In the genomic region with DNA sequence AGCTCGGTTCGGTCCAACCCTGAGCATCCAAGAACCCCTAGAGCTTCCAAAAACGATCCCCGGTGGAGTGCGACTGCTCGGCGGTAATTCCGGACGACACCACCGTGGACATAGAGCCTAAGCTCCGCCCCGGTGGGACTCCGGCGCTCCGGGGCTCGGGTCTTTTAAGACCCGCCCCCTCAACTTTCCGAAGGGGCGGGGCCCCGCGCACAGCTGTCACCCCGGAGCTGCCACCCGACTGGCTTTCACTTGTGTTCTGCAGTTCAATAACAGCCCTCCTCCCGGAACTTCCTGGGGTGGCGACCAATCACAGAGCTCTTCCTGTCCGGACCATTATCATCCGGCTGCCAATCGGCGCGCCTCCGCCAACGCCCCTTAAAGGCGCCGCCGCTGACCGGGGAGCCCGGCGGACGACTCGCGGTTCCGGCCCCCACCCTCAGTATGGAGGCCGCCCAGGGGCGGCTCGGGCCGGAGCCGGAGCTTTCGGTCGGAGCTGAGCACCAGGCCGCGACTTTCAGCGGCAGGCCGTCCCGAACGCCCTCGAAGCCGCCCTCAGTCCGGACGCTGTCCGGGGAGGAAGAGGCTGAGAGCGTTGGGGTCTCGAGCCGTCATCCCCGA, we compare ENCODE assay signal across 8 mouse cellular contexts. TPM values are rescaled to one million over a fixed set of nuclear protein-coding genes. Genes with fewer than 3 reads are reported as not detected.
DNase-seq lines count a peak whose midpoint lies in the region; ATAC-seq and TF ChIP-seq lines count a peak whose summit lies in the region.

TSS of gene Borcs6 (plus strand) at position 361 of the 618 bp plus-strand sequence.

- H3K27me3 ChIP-seq in forebrain, embryonic 11.5 days (ENCODE audit: control insufficient read depth, insufficient read depth, low read length) = no peaks in the 10 kb centered on the region
- H3K27me3 ChIP-seq in heart, embryonic 16.5 days (ENCODE audit: control insufficient read depth, insufficient read depth, low read length) = no peaks in the 10 kb centered on the region
- H3K27me3 ChIP-seq in liver, embryonic 16.5 days (ENCODE audit: control insufficient read depth, insufficient read depth, low read depth, low read length) = no peaks in the 10 kb centered on the region
- H3K27me3 ChIP-seq in neural tube, embryonic 13.5 days = no peaks in the 10 kb centered on the region
- H3K27me3 ChIP-seq in testis, adult 2 months (ENCODE audit: control insufficient read depth, insufficient read depth, low read length) = no peaks in the 10 kb centered on the region

- TF ChIP-seq CTCF in testis, adult 2 months (IDR thresholded peaks at IDR 0.05; ENCODE audit: control insufficient read depth, insufficient read depth, insufficient replicate concordance, low read depth, low read length) = no peak

- H3K36me3 ChIP-seq in forebrain, embryonic 11.5 days (ENCODE audit: control insufficient read depth, insufficient read depth, low read length) = no peaks in the 10 kb centered on the region
- H3K36me3 ChIP-seq in heart, embryonic 16.5 days (ENCODE audit: control insufficient read depth, insufficient read depth) = no peaks in the 10 kb centered on the region
- no peaks in the 10 kb centered on the region for H3K36me3 ChIP-seq in liver, embryonic 16.5 days (ENCODE audit: control insufficient read depth, insufficient read depth)
- no peaks in the 10 kb centered on the region for H3K36me3 ChIP-seq in neural tube, embryonic 13.5 days
- no peaks in the 10 kb centered on the region for H3K36me3 ChIP-seq in testis, adult 2 months (ENCODE audit: control insufficient read depth, insufficient read depth, low read length)

- under 1% methylated on average over 59 of the region's 64 CpGs for WGBS in forebrain, embryonic 11.5 days
- under 1% methylated on average over 64 of the region's 64 CpGs for WGBS in heart, embryonic 16.5 days
- under 1% methylated on average over 64 of the region's 64 CpGs for WGBS in liver, embryonic 16.5 days (ENCODE audit: insufficient replicate concordance)
- WGBS in neural tube, embryonic 13.5 days = under 1% methylated on average over 64 of the region's 64 CpGs

- H3K9ac ChIP-seq in forebrain, embryonic 11.5 days (ENCODE audit: low read length) = peak within 1 kb of the TSS; percentile 67
- peak within 1 kb of the TSS; percentile 96 for H3K9ac ChIP-seq in heart, embryonic 16.5 days (ENCODE audit: low read length)
- H3K9ac ChIP-seq in liver, embryonic 16.5 days (ENCODE audit: low read depth, low read length) = peak within 1 kb of the TSS; percentile 99
- H3K9ac ChIP-seq in neural tube, embryonic 13.5 days = peak within 1 kb of the TSS; percentile 90

- ATAC-seq in forebrain, embryonic 11.5 days (replicated peaks; ENCODE audit: low FRiP score) = peak; percentile 90
- peak; percentile 89 for ATAC-seq in heart, embryonic 16.5 days (replicated peaks; ENCODE audit: extremely low read depth, insufficient read depth, low FRiP score)
- peak; percentile 87 for ATAC-seq in liver, embryonic 16.5 days (ENCODE audit: low read depth)
- ATAC-seq in neural tube, embryonic 13.5 days (ENCODE audit: low read depth) = peak; percentile 93

- H3K4me2 ChIP-seq in forebrain, embryonic 11.5 days (ENCODE audit: low read depth, low read length, severe bottlenecking) = peak within 1 kb of the TSS; percentile 98
- H3K4me2 ChIP-seq in heart, embryonic 16.5 days (ENCODE audit: low read depth, low read length) = peak within 1 kb of the TSS; percentile 82
- H3K4me2 ChIP-seq in liver, embryonic 16.5 days (ENCODE audit: low read depth, low read length) = peak within 1 kb of the TSS; percentile 97
- H3K4me2 ChIP-seq in neural tube, embryonic 13.5 days = peak within 1 kb of the TSS; percentile 91

- peaks cover 17% of the 10 kb centered on the region for H3K4me1 ChIP-seq in forebrain, embryonic 11.5 days (replicated peaks; ENCODE audit: control insufficient read depth, insufficient read depth, low read length)
- peaks cover 24% of the 10 kb centered on the region for H3K4me1 ChIP-seq in heart, embryonic 16.5 days (ENCODE audit: control insufficient read depth, insufficient read depth, low read length)
- peaks cover 32% of the 10 kb centered on the region for H3K4me1 ChIP-seq in liver, embryonic 16.5 days (ENCODE audit: control insufficient read depth, low read depth, low read length)
- H3K4me1 ChIP-seq in neural tube, embryonic 13.5 days (replicated peaks) = peaks cover 41% of the 10 kb centered on the region
- peaks cover 20% of the 10 kb centered on the region for H3K4me1 ChIP-seq in testis, adult 2 months (ENCODE audit: control insufficient read depth, insufficient read depth, low read length)

- peak within 1 kb of the TSS; percentile 69 for H3K4me3 ChIP-seq in forebrain, embryonic 11.5 days (ENCODE audit: low read depth, low read length)
- peak within 1 kb of the TSS; percentile 95 for H3K4me3 ChIP-seq in heart, embryonic 16.5 days (ENCODE audit: low read length)
- peak within 1 kb of the TSS; percentile 99 for H3K4me3 ChIP-seq in liver, embryonic 16.5 days (ENCODE audit: low read depth, low read length)
- H3K4me3 ChIP-seq in neural tube, embryonic 13.5 days = peak within 1 kb of the TSS; percentile 81
- H3K4me3 ChIP-seq in testis, adult 2 months (ENCODE audit: control insufficient read depth, low read depth, low read length) = peak within 1 kb of the TSS; percentile 99

- DNase-seq in CD8-positive naive resting alpha-beta T cell, adult 2 months (ENCODE audit: low read depth in 2 of 2, low spot score in 2 of 2) = peak; percentile 88 to 91
- peak; percentile 92 for DNase-seq in c-Kit-positive CD71-negative TER-119-negative erythroid progenitor cells, embryonic 14.5 days (ENCODE audit: low read depth)
- DNase-seq in forebrain, embryonic 11.5 days (ENCODE audit: low spot score) = peak; percentile 97
- peak; percentile 92 to 96 for DNase-seq in kidney, postnatal 4 days

- H3K9me3 ChIP-seq in forebrain, embryonic 11.5 days (ENCODE audit: control insufficient read depth, low read length) = no peaks in the 10 kb centered on the region
- H3K9me3 ChIP-seq in heart, embryonic 16.5 days (replicated peaks; ENCODE audit: control insufficient read depth, low read length) = no peaks in the 10 kb centered on the region
- no peaks in the 10 kb centered on the region for H3K9me3 ChIP-seq in liver, embryonic 16.5 days (replicated peaks; ENCODE audit: control insufficient read depth, low read length)
- H3K9me3 ChIP-seq in neural tube, embryonic 13.5 days = no peaks in the 10 kb centered on the region

- TF ChIP-seq POLR2A in testis, adult 2 months (IDR thresholded peaks at IDR 0.05; ENCODE audit: control insufficient read depth, low read depth, low read length) = peak; percentile 43

- peak within 1 kb of the TSS; percentile 75 for H3K27ac ChIP-seq in forebrain, embryonic 11.5 days (ENCODE audit: low read depth, low read length)
- peak within 1 kb of the TSS; percentile 96 for H3K27ac ChIP-seq in heart, embryonic 16.5 days (ENCODE audit: low read length)
- H3K27ac ChIP-seq in liver, embryonic 16.5 days (ENCODE audit: low read length) = peak within 1 kb of the TSS; percentile 94
- H3K27ac ChIP-seq in neural tube, embryonic 13.5 days (replicated peaks) = peak within 1 kb of the TSS; percentile 95
- H3K27ac ChIP-seq in testis, adult 2 months (ENCODE audit: control insufficient read depth, insufficient read depth, low read depth, low read length) = peak within 1 kb of the TSS; percentile 96

RNA-seq across cellular contexts. Expression of gene Borcs6, which starts in this region (rescaled TPM):
- 7.9 and 9.2 TPM in 2 replicates for polyA plus RNA-seq in forebrain, embryonic 11.5 days (2014; fragmentation: Nextera tagmentation; extraction: Ambion mirVana)
- 11.2 and 12.0 TPM in 2 replicates for polyA plus RNA-seq in heart, embryonic 16.5 days (2015; fragmentation: Nextera tagmentation; extraction: Ambion mirVana)
- 3.1 and 3.6 TPM in 2 replicates for polyA plus RNA-seq in liver, embryonic 16.5 days (2015; fragmentation: Nextera tagmentation; extraction: Ambion mirVana)
- polyA plus RNA-seq in neural tube, embryonic 13.5 days (2015; fragmentation: Nextera tagmentation; extraction: Ambion mirVana) = 14.7 and 16.8 TPM in 2 replicates
- 13.4 and 15.8 TPM in 2 replicates for polyA plus RNA-seq in testis, adult 2 months (2012; rRNA removed)

Comparison
In these comparisons a context has a peak if more than half of its experiments do, and no peak if none do; other contexts are left out.
1. Peak in every context shown above with its lines: DNase-seq, ATAC-seq, H3K4me3 ChIP-seq and H3K27ac ChIP-seq.